Mouse (Mus musculus) small intestine, adult 2 months (tissue): ENCODE measurements around the gene Pip5k1a.

Experiments used
- CTCF ChIP-seq: fragments of 200-500 bp; IDR thresholded peaks from 2 replicates; pipeline ENCODE4 v1.5.1; 2012; ENCODE audit warnings: low read depth, mild to moderate bottlenecking, control low read depth, inconsistent platforms, low read length, moderate library complexity, mixed read lengths; ENCODE audit not compliant: insufficient replicate concordance, insufficient read length; ENCODE audit errors: extremely low read depth
- POLR2A ChIP-seq: fragments of 200-500 bp; IDR thresholded peaks from 2 replicates; pipeline ENCODE4 v1.6.1; 2012; ENCODE audit warnings: low read depth, mild to moderate bottlenecking, control low read depth, inconsistent platforms, low read length, moderate library complexity

DNA sequence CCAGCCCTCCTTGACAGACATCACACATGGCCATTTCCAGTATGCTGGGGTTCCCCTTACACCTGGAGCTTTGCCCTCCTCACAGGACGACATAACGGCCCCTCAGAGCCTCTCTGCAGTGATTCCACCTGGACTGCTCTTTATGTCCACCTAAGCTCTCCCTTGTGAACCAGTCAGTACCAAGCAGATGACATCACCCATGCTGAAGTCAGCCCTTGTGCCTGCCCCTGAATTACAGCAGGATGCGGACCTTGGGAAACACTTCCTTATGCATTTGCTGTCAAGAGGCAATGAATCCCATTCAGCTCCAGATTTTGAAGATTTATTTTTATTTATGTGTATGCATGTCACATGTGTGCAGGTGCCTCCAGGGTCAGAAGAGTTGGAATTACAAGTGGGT is 58.8 kb downstream of the Pip5k1a start:
- TF ChIP-seq CTCF, result no peak
- no peak for TF ChIP-seq POLR2A
